Mouse (Mus musculus): ENCODE data around the gene Sfi1.
"Not testable (repeated sequence)": the region's sequence is repeated elsewhere in the genome, so short reads cannot be mapped to it uniquely, and the experiment has no call there.

Sfi1 gene

GRCm38 (mm10) chr11:3173425-3174318, 19.6 kb downstream of the Sfi1 start:
- in situ Hi-C loops (cut with MseI, MboI) = not testable (repeated sequence)

- in situ Hi-C loops (cut with MseI, MboI) = not testable (repeated sequence)
These were observed 20.7 kb downstream of the Sfi1 start for GRCm38 (mm10) chr11:3172526-3172925.

- in situ Hi-C loops (cut with MseI, MboI) = not testable (repeated sequence)
These were observed 21.3 kb downstream of the Sfi1 start for GRCm38 (mm10) chr11:3171931-3172330.

GRCm38 (mm10) chr11:3169042-3169441, 24.2 kb downstream of the Sfi1 start:
- in situ Hi-C loops (cut with MseI, MboI) = not testable (repeated sequence)

GRCm38 (mm10) chr11:3167571-3168001, 25.7 kb downstream of the Sfi1 start:
- in situ Hi-C loops (cut with MseI, MboI) = not testable (repeated sequence)

GRCm38 (mm10) chr11:3167129-3167528, 26.1 kb downstream of the Sfi1 start:
- in situ Hi-C loops (cut with MseI, MboI) = not testable (repeated sequence)

GRCm38 (mm10) chr11:3166321-3166720, 26.9 kb downstream of the Sfi1 start:
- in situ Hi-C loops (cut with MseI, MboI) = not testable (repeated sequence)

- in situ Hi-C loops (cut with MseI, MboI) = not testable (repeated sequence)
These were observed 28.0 kb downstream of the Sfi1 start for GRCm38 (mm10) chr11:3165210-3165782.

GRCm38 (mm10) chr11:3163661-3164060, 29.6 kb downstream of the Sfi1 start:
- in situ Hi-C loops (cut with MseI, MboI) = not testable (repeated sequence)

GRCm38 (mm10) chr11:3163122-3163521, 30.1 kb downstream of the Sfi1 start:
- in situ Hi-C loops (cut with MseI, MboI) = not testable (repeated sequence)

GRCm38 (mm10) chr11:3162236-3162897, 30.9 kb downstream of the Sfi1 start:
- in situ Hi-C loops (cut with MseI, MboI) = not testable (repeated sequence)

- in situ Hi-C loops (cut with MseI, MboI) = not testable (repeated sequence)
These were observed 31.9 kb downstream of the Sfi1 start for GRCm38 (mm10) chr11:3161370-3161769.

- in situ Hi-C loops (cut with MseI, MboI) = not testable (repeated sequence)
These were observed 34.5 kb downstream of the Sfi1 start for GRCm38 (mm10) chr11:3158800-3159199.

- in situ Hi-C loops (cut with MseI, MboI) = not testable (repeated sequence)
These were observed 35.3 kb downstream of the Sfi1 start for GRCm38 (mm10) chr11:3157996-3158395.

GRCm38 (mm10) chr11:3156991-3157390, 36.3 kb downstream of the Sfi1 start:
- in situ Hi-C loops (cut with MseI, MboI) = not testable (repeated sequence)

GRCm38 (mm10) chr11:3153666-3154397, 39.4 kb downstream of the Sfi1 start:
- in situ Hi-C loops (cut with MseI, MboI) = not testable (repeated sequence)

- in situ Hi-C loops (cut with MseI, MboI) = not testable (repeated sequence)
These were observed 41.9 kb downstream of the Sfi1 start for GRCm38 (mm10) chr11:3151358-3151757.

- in situ Hi-C loops (cut with MseI, MboI) = not testable (repeated sequence)
These were observed 42.6 kb downstream of the Sfi1 start for GRCm38 (mm10) chr11:3150677-3151003.

- in situ Hi-C loops (cut with MseI, MboI) = not testable (repeated sequence)
These were observed 43.1 kb downstream of the Sfi1 start for GRCm38 (mm10) chr11:3150003-3150676.

- in situ Hi-C loops (cut with MseI, MboI) = not testable (repeated sequence)
These were observed 43.8 kb downstream of the Sfi1 start for GRCm38 (mm10) chr11:3149471-3149870.

GRCm38 (mm10) chr11:3146806-3147205, 46.5 kb downstream of the Sfi1 start:
- in situ Hi-C loops (cut with MseI, MboI) = not testable (repeated sequence)

Data from mouse trophoblast stem cell (cell line).